Mouse (Mus musculus) forebrain, postnatal 0 days (tissue): Measurements from ENCODE around the gene Gm9044. TPM values are rescaled to one million over a fixed set of nuclear protein-coding genes. Genes with fewer than 3 reads are reported as not detected.
"Not testable (repeated sequence)": the region's sequence is repeated elsewhere in the genome, so short reads cannot be mapped to it uniquely, and the experiment has no call there.

Experiments used
- ATAC-seq: fragments of 200-750 bp; cut with Nextera tagmentation; 2 replicates; pipeline ENCODE4 v1.8.0; 2017; ENCODE audit warnings: mild to moderate bottlenecking, moderate library complexity
- DNase-seq: peaks from one replicate; pipeline ENCODE4 v3.0.0-alpha.2; 2015
- H3K27ac ChIP-seq: fragments of 300-500 bp; sonication (generic); 2 replicates; pipeline ENCODE4 v1.5.1; 2014; ENCODE audit warnings: low read depth, mild to moderate bottlenecking, antibody characterized with exemption, low read length, moderate library complexity, mixed read lengths
- H3K27me3 ChIP-seq: fragments of 300-500 bp; sonication (generic); 2 replicates; pipeline ENCODE4 v1.6.1; 2014; ENCODE audit warnings: mild to moderate bottlenecking, low read length, mixed read lengths; ENCODE audit not compliant: insufficient read depth
- H3K36me3 ChIP-seq: fragments of 300-500 bp; sonication (generic); 2 replicates; pipeline ENCODE4 v1.6.1; 2014; ENCODE audit warnings: mild to moderate bottlenecking, moderate library complexity; ENCODE audit not compliant: insufficient read depth
- H3K4me1 ChIP-seq: fragments of 300-500 bp; sonication (generic); 2 replicates; pipeline ENCODE4 v1.6.1; 2014; ENCODE audit warnings: antibody characterized with exemption; ENCODE audit not compliant: insufficient read depth
- H3K4me2 ChIP-seq: fragments of 300-500 bp; sonication (generic); 2 replicates; pipeline ENCODE4 v1.6.1; 2014; ENCODE audit warnings: low read depth, mild to moderate bottlenecking, moderate library complexity
- H3K4me3 ChIP-seq: fragments of 300-500 bp; sonication (generic); 2 replicates; pipeline ENCODE4 v1.5.1; 2014; ENCODE audit warnings: low read depth, low read length, mixed read lengths
- H3K9ac ChIP-seq: fragments of 300-500 bp; sonication (generic); 2 replicates; pipeline ENCODE4 v1.6.1; 2014; ENCODE audit warnings: mild to moderate bottlenecking
- H3K9me3 ChIP-seq: fragments of 300-500 bp; sonication (generic); 2 replicates; pipeline ENCODE4 v1.6.1; 2016; ENCODE audit warnings: low read length
- CTCF ChIP-seq: sonication (generic); IDR thresholded peaks from 2 replicates; pipeline ENCODE4 v1.5.1; 2016; ENCODE audit warnings: antibody characterized with exemption, control low read depth, low read depth
- WGBS: fragments of 180-500 bp; shearing (Covaris S2); extraction: QIAGEN DNeasy Blood & Tissue Kit; methylation state at CpG from one replicate; pipeline ENCODE4 v1.1.7; 2014; 5-methylcytosine and 5-hydroxymethylcytosine counted together
- polyA plus RNA-seq: library from polyadenylated mRNA; unstranded; fragments of >200 nt; fragmentation: Nextera tagmentation; extraction: Ambion mirVana; gene quantifications from 2 replicates; pipeline ENCODE4 v1.2.1, GENCODE M21; 2015
- total RNA-seq: library from RNA; depleted of rRNA; stranded (reverse); fragments of >200 nt; gene quantifications from 2 replicates; pipeline ENCODE4 v1.2.3, GENCODE M21; 2014; rRNA removed

Gm9044 gene
- total RNA-seq: not detected in 2 replicates
- polyA plus RNA-seq: not detected in 2 replicates

- not testable (repeated sequence) for H3K36me3 ChIP-seq, H3K4me2 ChIP-seq, DNase-seq, H3K9me3 ChIP-seq, H3K27ac ChIP-seq, H3K27me3 ChIP-seq, H3K9ac ChIP-seq, H3K4me3 ChIP-seq, H3K4me1 ChIP-seq, ATAC-seq
- WGBS: no CpG with 5 or more reads among the region's 14 CpGs
Measured at GRCm38 (mm10) chr10:118332308-118332707, at the start of gene Gm9044. TSS of gene Gm9044 (minus strand) at chr10:118332408.

- peak overlapping the region; percentile 4; the same call in 1 of the 2 replicates for H3K4me3 ChIP-seq
- WGBS: 7% methylated on average over 10 of the region's 10 CpGs
- H3K4me2 ChIP-seq: peak overlapping the region; percentile 32
Measured at GRCm38 (mm10) chr10:118370443-118370842, 38.2 kb upstream of the Gm9044 start.

GRCm38 (mm10) chr10:118369518-118369917 lies 37.3 kb upstream of the Gm9044 start:
- Histone ChIP-seq H3K27me3 (no peaks in the 10 kb centered on the region), H3K9me3 (no peaks in the 10 kb centered on the region)

More at GRCm38 (mm10) chr10:118370443-118370842, 38.2 kb upstream of the Gm9044 start:
- H3K36me3 ChIP-seq: no peaks in the 10 kb centered on the region
- H3K27ac ChIP-seq: no peak overlapping the region
- H3K27me3 ChIP-seq: no peaks in the 10 kb centered on the region
- H3K4me1 ChIP-seq: no peaks in the 10 kb centered on the region
- H3K9ac ChIP-seq: no peak overlapping the region
- DNase-seq (peak; percentile 94), ATAC-seq (peak; percentile 97)
- peak; percentile 99 for TF ChIP-seq CTCF
- no peaks in the 10 kb centered on the region for H3K9me3 ChIP-seq

DNA sequence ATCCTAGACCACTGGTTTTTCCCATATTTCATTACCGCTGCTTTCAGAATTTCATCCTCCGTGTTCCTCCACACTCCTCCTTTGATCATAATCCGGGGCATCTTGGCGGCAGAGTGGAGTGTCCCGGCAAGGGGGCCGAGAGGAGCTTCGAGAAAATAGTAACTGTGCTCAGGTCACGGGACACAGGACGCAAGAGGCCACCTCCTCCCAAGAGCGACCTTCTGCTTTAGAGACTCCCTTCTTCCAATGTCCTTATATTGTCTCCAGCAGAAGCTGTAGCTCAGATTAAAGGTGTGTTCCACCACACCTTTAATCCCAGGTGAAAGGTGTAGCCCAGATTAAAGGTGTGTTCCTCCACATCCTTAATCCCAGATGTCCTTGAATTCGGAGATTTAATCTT lies 21.8 kb upstream of the Gm9044 start, which contains the start of gene Gm9049:
Gene Gm9049, minus strand, starts transcription at position 101 of the 400 bp plus-strand sequence.
- H3K4me1 ChIP-seq, H3K27ac ChIP-seq, H3K4me2 ChIP-seq, H3K27me3 ChIP-seq, H3K36me3 ChIP-seq, H3K9ac ChIP-seq, DNase-seq, H3K4me3 ChIP-seq, H3K9me3 ChIP-seq, ATAC-seq: not testable (repeated sequence)
- WGBS: no CpG with 5 or more reads among the region's 11 CpGs

More at GRCm38 (mm10) chr10:118369518-118369917, 37.3 kb upstream of the Gm9044 start:
- 92% methylated on average over 9 of the region's 9 CpGs for WGBS
- Histone ChIP-seq H3K4me3 (no peak overlapping the region), H3K36me3 (no peaks in the 10 kb centered on the region), H3K9ac (no peak overlapping the region), H3K27ac (no peak overlapping the region), H3K4me2 (no peak overlapping the region), H3K4me1 (no peaks in the 10 kb centered on the region)
- TF ChIP-seq CTCF: no peak
- no peak for ATAC-seq
- no peak for DNase-seq

DNA sequence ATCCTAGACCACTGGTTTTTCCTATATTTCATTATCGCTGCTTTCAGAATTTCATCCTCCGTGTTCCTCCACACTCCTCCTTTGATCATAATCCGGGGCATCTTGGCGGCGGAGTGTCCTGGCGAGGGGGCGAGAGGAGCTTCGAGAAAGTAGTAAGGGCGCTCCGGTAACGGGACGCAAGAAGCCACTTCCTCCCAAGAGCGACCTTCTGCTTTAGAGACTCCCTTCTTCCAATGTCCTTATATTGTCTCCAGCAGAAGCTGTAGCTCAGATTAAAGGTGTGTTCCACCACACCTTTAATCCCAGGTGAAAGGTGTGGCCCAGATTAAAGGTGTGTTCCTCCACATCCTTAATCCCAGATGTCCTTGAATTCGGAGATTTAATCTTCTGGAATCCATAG lies 16.4 kb upstream of the Gm9044 start, which contains the start of gene Gm9048:
Gene Gm9048, minus strand, starts transcription at position 101 of the 400 bp plus-strand sequence.
- not testable (repeated sequence) for H3K4me1 ChIP-seq, H3K27ac ChIP-seq, ATAC-seq, DNase-seq, H3K9me3 ChIP-seq, H3K9ac ChIP-seq, H3K4me3 ChIP-seq, H3K27me3 ChIP-seq, H3K4me2 ChIP-seq, H3K36me3 ChIP-seq
- WGBS: 75% methylated on average over 1 of the region's 14 CpGs

GRCm38 (mm10) chr10:118343155-118343554 lies 10.9 kb upstream of the Gm9044 start, which contains the start of gene Gm9046:
TSS of gene Gm9046 (minus strand) at chr10:118343255.
- no CpG with 5 or more reads among the region's 14 CpGs for WGBS
- not testable (repeated sequence) for H3K4me1 ChIP-seq, H3K9me3 ChIP-seq, ATAC-seq, H3K27ac ChIP-seq, H3K4me2 ChIP-seq, DNase-seq, H3K9ac ChIP-seq, H3K4me3 ChIP-seq, H3K36me3 ChIP-seq, H3K27me3 ChIP-seq

DNA sequence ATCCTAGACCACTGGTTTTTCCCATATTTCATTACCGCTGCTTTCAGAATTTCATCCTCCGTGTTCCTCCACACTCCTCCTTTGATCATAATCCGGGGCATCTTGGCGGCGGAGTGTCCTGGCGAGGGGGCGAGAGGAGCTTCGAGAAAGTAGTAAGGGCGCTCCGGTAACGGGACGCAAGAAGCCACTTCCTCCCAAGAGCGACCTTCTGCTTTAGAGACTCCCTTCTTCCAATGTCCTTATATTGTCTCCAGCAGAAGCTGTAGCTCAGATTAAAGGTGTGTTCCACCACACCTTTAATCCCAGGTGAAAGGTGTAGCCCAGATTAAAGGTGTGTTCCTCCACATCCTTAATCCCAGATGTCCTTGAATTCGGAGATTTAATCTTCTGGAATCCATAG lies 5.5 kb upstream of the Gm9044 start, which contains the start of gene Gm9045:
Gene Gm9045, minus strand, starts transcription at position 101 of the 400 bp plus-strand sequence.
- H3K36me3 ChIP-seq, H3K27me3 ChIP-seq, ATAC-seq, H3K4me3 ChIP-seq, H3K9ac ChIP-seq, H3K9me3 ChIP-seq, H3K4me2 ChIP-seq, H3K4me1 ChIP-seq, DNase-seq, H3K27ac ChIP-seq: not testable (repeated sequence)
- WGBS: no CpG with 5 or more reads among the region's 14 CpGs

DNA sequence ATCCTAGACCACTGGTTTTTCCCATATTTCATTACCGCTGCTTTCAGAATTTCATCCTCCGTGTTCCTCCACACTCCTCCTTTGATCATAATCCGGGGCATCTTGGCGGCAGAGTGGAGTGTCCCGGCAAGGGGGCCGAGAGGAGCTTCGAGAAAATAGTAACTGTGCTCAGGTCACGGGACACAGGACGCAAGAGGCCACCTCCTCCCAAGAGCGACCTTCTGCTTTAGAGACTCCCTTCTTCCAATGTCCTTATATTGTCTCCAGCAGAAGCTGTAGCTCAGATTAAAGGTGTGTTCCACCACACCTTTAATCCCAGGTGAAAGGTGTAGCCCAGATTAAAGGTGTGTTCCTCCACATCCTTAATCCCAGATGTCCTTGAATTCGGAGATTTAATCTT lies 5.3 kb downstream of the Gm9044 start, which contains the start of gene Gm9040:
Gene Gm9040, minus strand, starts transcription at position 101 of the 400 bp plus-strand sequence.
- DNase-seq, H3K9ac ChIP-seq, H3K4me3 ChIP-seq, H3K9me3 ChIP-seq, H3K4me2 ChIP-seq, H3K4me1 ChIP-seq, H3K36me3 ChIP-seq, H3K27me3 ChIP-seq, H3K27ac ChIP-seq, ATAC-seq: not testable (repeated sequence)
- no CpG with 5 or more reads among the region's 11 CpGs for WGBS
